Mouse (Mus musculus) embryonic facial prominence, embryonic 12.5 days (tissue): ENCODE measurements around the gene Akr1b3. TPM values are rescaled to one million over a fixed set of nuclear protein-coding genes. Genes with fewer than 3 reads are reported as not detected.
"Not testable (repeated sequence)": the region's sequence is repeated elsewhere in the genome, so short reads cannot be mapped to it uniquely, and the experiment has no call there.

Source experiments
- ATAC-seq: fragments of 200-750 bp; cut with Nextera tagmentation; 2 replicates; pipeline ENCODE4 v1.8.0; 2017; ENCODE audit not compliant: insufficient number of reproducible peaks, insufficient read depth, low FRiP score, low TSS enrichment
- H3K27ac ChIP-seq: fragments of 300-500 bp; sonication (generic); 2 replicates; pipeline ENCODE4 v1.5.1; 2016; ENCODE audit warnings: mild to moderate bottlenecking
- H3K27me3 ChIP-seq: fragments of 300-500 bp; sonication (generic); 2 replicates; pipeline ENCODE4 v1.6.1; 2016; ENCODE audit warnings: mild to moderate bottlenecking, moderate library complexity
- H3K36me3 ChIP-seq: fragments of 300-500 bp; sonication (generic); 2 replicates; pipeline ENCODE4 v1.6.1; 2016; ENCODE audit warnings: mild to moderate bottlenecking
- H3K4me1 ChIP-seq: fragments of 300-500 bp; sonication (generic); 2 replicates; pipeline ENCODE4 v1.6.1; 2016
- H3K4me2 ChIP-seq: fragments of 300-500 bp; sonication (generic); replicated peaks from 2 replicates; pipeline ENCODE4 v1.6.1; 2016; ENCODE audit warnings: mild to moderate bottlenecking, moderate library complexity
- H3K4me3 ChIP-seq: fragments of 300-500 bp; sonication (generic); 2 replicates; pipeline ENCODE4 v1.5.1; 2016; ENCODE audit warnings: mild to moderate bottlenecking
- H3K9ac ChIP-seq: fragments of 300-500 bp; sonication (generic); 2 replicates; pipeline ENCODE4 v1.6.1; 2016; ENCODE audit warnings: mild to moderate bottlenecking, moderate library complexity
- H3K9me3 ChIP-seq: fragments of 300-500 bp; sonication (generic); 2 replicates; pipeline ENCODE4 v1.6.1; 2016; ENCODE audit warnings: mild to moderate bottlenecking, moderate library complexity
- WGBS: fragments of 180-500 bp; shearing (Covaris S2); methylation state at CpG from one replicate; pipeline ENCODE4 v1.1.7; 2016; 5-methylcytosine and 5-hydroxymethylcytosine counted together
- polyA plus RNA-seq: library from polyadenylated mRNA; unstranded; fragments of >200 nt; fragmentation: Nextera tagmentation; extraction: Ambion mirVana; gene quantifications from 2 replicates; pipeline ENCODE4 v1.2.1, GENCODE M21; 2016

Gene Akr1b3
- polyA plus RNA-seq, 1 experiment from 2014 or later: 172 TPM

DNA sequence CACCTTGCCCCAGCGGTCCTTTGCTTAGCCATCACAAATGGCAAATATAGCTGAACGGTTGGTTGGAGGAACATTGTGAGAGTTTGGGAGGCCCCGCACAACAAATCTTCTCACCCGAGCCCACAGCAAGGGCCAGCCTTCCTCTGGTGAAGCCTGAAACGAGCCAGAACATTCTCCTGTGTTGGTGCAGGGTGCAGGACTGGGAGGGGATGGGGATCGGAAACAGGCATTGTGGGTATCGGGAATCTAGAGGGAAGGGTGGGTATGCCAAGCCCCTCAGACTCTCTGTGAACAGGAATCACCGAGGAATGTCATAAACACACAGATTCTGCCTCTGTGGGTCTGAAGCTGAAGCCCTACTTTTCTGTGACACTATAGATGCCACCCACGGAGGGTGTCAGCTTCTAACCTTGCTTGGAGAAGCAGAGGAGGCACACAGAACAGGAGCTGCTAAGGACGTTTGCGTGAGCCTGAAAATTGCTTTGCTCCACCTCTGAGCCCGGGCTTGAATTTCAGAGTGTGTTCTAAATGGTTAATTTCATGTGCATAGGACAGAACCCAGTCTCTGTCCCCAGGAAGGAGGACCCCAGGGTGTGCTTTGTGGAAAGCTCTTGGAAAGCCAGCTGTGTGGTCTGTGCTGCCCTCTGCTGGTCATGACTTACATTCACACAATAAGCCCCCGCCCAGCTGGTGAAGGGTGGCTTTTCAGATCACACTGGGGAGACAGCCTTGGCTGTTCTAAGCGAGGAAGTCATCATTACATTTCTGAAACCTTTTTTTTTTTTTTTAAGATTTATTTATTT is 29.0 kb upstream of the Akr1b3 start:
- 47% methylated on average over 14 of the region's 14 CpGs for WGBS
- H3K4me2 ChIP-seq: 0 out of 2 replicates have a peak overlapping the region, but pooled peaks have one; percentile 17
- H3K4me3 ChIP-seq: no peak overlapping the region
- H3K9me3 ChIP-seq: no peaks in the 10 kb centered on the region
- no peaks in the 10 kb centered on the region for H3K36me3 ChIP-seq
- 0 out of 2 replicates have a peak overlapping the region, but pooled peaks have one; percentile 11 for H3K27ac ChIP-seq
- peak; percentile 52; the same call in 1 of the 2 replicates for ATAC-seq
- no peaks in the 10 kb centered on the region for H3K27me3 ChIP-seq
- H3K4me1 ChIP-seq: peaks cover 7% of the 10 kb centered on the region
- H3K9ac ChIP-seq: no peak overlapping the region

DNA sequence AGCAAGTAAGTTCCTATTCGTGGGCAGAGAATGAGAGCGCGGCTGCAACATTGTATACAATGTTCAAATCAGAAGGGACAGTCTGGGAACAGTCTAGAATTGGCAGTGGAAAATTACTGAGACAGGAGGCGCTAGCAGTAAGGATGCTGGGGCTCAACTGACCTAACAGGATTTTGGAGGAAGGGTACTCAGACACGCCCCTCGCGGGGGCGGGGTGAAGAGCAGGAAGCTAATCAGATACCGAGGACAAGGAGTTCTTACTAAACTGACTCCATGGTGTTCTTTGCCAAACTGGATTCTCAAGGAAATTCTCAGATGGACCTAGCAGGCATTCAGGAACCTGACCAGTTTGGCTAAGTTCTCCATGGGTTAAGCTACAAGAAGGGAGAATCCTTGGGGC is 27.7 kb upstream of the Akr1b3 start:
- 26% methylated on average over 9 of the region's 9 CpGs for WGBS
- no peak for ATAC-seq
- Histone ChIP-seq H3K36me3 (no peaks in the 10 kb centered on the region), H3K27me3 (no peaks in the 10 kb centered on the region), H3K9me3 (no peaks in the 10 kb centered on the region), H3K9ac (no peak overlapping the region), H3K4me3 (no peak overlapping the region), H3K27ac (no peak overlapping the region), H3K4me2 (no peak overlapping the region; the same call in 1 of the 2 replicates), H3K4me1 (peaks cover 7% of the 10 kb centered on the region)

DNA sequence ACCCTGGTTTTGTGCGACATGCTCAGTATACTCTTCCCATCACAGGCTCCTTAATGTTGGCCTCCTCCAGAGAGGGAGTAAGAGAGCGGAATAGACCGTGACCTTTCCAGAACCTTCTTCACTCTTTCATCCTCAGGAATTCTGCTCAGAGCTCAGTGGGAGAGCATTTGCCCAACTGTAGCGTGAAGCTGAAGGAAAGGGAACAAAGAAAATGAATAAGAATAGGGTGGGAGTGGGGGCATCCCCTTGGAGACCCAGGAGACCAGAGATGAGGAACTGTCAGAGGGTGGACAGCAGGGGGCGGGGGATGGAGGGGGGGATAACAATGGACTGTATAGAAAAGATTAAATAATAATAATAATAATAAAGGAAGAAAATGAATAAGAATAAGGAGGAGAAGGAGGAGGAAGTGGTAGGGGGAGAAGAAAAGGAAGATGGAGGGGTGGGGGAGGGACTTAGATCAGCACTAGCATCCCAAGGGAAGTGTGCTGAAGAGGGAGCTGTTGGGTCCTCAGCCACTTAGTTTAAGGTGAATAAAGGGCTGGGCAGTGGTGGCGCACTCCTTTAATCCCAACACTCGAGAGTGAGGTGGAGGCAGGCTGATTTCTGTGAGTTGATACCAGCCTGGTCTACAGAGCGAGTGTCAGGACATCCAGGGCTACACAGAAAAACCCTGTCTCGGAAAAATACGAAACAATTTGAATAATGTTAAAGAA is 27.0 kb upstream of the Akr1b3 start:
- Histone ChIP-seq H3K36me3 (no peaks in the 10 kb centered on the region), H3K27ac (no peak overlapping the region), H3K9ac (no peak overlapping the region), H3K4me2 (no peak overlapping the region), H3K4me1 (peaks cover 7% of the 10 kb centered on the region), H3K9me3 (no peaks in the 10 kb centered on the region), H3K4me3 (no peak overlapping the region), H3K27me3 (no peaks in the 10 kb centered on the region)
- 48% methylated on average over 10 of the region's 10 CpGs for WGBS
- ATAC-seq: no peak

DNA sequence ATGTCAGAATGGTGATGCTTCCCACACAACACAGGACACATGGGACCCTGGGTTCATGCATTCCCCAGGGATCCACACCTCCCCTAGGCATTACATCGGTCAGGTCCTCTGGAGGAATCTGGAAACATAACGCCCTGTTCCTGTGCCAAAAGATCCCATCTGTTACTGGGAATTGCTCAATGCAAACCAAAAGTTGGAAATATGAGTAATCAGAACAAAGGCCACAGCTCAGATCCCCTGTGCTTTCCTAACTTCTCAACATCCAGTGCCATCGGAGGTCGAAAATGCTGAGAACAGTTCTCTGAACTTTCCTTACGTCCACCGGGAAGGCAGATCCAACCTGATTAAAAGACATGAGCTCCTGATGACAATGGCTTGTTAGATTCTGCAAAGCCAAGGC is 26.1 kb upstream of the Akr1b3 start:
- Histone ChIP-seq H3K27ac (no peak overlapping the region), H3K4me2 (no peak overlapping the region), H3K9me3 (no peaks in the 10 kb centered on the region), H3K9ac (no peak overlapping the region), H3K4me3 (no peak overlapping the region), H3K4me1 (peaks cover 7% of the 10 kb centered on the region), H3K36me3 (no peaks in the 10 kb centered on the region), H3K27me3 (no peaks in the 10 kb centered on the region)
- no peak for ATAC-seq
- 59% methylated on average over 6 of the region's 6 CpGs for WGBS

DNA sequence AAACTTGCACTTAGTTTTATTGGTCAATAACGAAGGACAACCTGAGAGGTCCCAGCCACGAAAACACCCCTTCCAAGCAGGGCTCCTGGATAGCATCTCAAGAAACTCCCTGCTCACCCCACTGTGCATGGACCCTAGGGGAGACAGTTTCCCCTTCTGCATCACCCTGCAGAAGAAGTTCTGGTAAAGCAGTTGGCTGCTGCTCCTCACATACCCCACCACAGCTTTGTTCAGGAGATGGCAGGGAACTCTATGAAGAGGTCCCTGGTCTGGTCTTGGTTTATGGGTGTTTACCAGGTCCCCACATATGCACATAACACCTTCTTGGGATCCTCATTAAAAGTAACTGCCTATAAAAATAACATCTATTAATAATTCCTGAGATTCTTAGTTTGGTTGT is 25.2 kb upstream of the Akr1b3 start:
- WGBS: 94% methylated on average over 2 of the region's 2 CpGs

DNA sequence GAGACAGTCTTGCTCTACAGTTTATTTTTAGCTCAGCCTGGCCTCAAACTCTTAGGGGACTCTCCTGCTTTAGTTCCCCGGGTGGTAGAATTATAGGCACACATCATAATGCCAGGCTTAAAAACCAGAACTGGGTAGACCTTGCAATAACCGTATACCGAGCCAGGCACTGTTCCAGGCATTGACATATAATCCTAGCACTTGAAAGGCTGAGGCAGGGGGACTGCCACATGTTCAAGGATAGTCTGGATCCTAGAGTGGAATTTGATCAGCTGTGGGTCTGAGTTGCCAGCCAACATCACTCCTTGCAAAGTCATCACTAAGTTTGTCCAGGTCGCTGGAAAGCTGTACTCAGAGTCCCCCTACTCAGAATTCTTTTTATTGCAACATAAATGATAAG is 24.7 kb upstream of the Akr1b3 start:
- no peaks in the 10 kb centered on the region for H3K9me3 ChIP-seq
- ATAC-seq: no peak
- 81% methylated on average over 4 of the region's 4 CpGs for WGBS
- no peak overlapping the region for H3K4me3 ChIP-seq
- no peak overlapping the region for H3K9ac ChIP-seq
- H3K27me3 ChIP-seq: no peaks in the 10 kb centered on the region
- no peaks in the 10 kb centered on the region for H3K36me3 ChIP-seq
- H3K4me1 ChIP-seq: peaks cover 7% of the 10 kb centered on the region
- H3K27ac ChIP-seq: no peak overlapping the region
- no peak overlapping the region for H3K4me2 ChIP-seq

More for the DNA sequence above, 25.2 kb upstream of the Akr1b3 start:
- Histone ChIP-seq H3K9ac (no peak overlapping the region), H3K4me1 (peaks cover 7% of the 10 kb centered on the region), H3K27me3 (no peaks in the 10 kb centered on the region), H3K4me3 (no peak overlapping the region), H3K9me3 (no peaks in the 10 kb centered on the region), H3K36me3 (no peaks in the 10 kb centered on the region), H3K4me2 (no peak overlapping the region), H3K27ac (no peak overlapping the region)
- no peak for ATAC-seq

DNA sequence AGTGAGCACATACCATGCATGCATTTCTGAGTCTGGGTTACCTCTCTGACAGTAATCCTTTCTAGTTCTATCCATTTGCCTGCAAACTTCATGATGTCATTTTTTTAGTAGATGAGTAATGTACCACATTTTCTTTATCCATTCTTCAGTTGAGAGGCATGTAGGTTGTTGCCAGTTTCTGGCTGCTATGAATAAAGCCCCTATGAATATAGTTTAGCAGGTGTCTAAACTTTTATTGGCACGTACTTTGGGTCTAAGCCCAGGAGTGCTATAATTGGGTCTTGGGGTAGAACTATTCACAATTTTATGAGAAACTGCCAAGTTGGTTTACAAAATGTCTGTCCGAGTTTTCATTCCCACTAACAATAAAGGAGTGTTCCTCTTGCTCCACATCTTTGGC is 20.5 kb upstream of the Akr1b3 start:
- no peaks in the 10 kb centered on the region for H3K27me3 ChIP-seq
- no peak for ATAC-seq
- WGBS: 91% methylated on average over 2 of the region's 2 CpGs
- no peak overlapping the region for H3K4me2 ChIP-seq
- no peak overlapping the region for H3K4me3 ChIP-seq
- no peak overlapping the region for H3K9ac ChIP-seq
- H3K27ac ChIP-seq: no peak overlapping the region
- no peaks in the 10 kb centered on the region for H3K9me3 ChIP-seq
- no peaks in the 10 kb centered on the region for H3K4me1 ChIP-seq
- no peaks in the 10 kb centered on the region for H3K36me3 ChIP-seq

DNA sequence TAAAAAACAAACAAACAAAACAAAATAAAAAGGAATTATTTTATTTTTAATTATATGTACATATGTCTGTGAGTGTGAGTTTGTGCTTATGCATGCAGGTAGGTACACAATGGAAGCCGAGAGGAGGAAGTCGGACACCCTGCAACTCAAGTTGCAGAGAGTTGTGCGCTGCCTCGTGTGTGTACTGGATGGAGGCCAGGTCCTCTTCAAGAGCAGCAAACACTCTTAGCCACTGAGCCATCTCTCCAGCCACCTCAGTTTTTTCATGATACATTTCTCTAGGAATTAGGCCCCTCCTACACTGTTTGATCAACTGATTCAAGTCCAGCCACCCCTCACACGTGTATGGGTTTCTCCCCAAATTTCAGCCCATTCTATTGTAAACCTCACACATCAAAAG is 17.4 kb upstream of the Akr1b3 start:
- Histone ChIP-seq H3K4me2 (no peak overlapping the region), H3K27ac (no peak overlapping the region), H3K36me3 (no peaks in the 10 kb centered on the region), H3K9me3 (no peaks in the 10 kb centered on the region), H3K4me1 (no peaks in the 10 kb centered on the region), H3K9ac (no peak overlapping the region), H3K27me3 (no peaks in the 10 kb centered on the region), H3K4me3 (no peak overlapping the region)
- 94% methylated on average over 5 of the region's 5 CpGs for WGBS
- no peak for ATAC-seq

DNA sequence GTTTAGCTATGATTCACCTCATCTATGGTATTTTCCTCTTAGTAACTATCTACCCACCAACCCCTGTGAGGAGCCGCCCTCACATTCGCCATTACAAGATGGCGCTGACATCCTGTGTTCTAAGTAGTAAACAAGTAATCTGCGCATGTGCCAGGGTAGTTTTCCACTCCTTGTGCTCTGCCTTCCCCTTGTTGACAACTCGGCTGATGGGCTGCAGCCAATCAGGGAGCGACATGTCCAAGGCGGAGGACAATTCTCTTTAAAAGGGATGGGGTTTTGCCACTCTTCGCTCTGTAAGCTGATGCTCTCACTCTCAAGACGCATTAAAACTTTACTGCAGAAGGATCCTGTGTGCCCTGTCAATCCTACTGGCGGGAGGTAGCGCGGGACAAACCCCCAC is 14.5 kb upstream of the Akr1b3 start:
- not testable (repeated sequence) for H3K4me3 ChIP-seq, H3K4me2 ChIP-seq, H3K4me1 ChIP-seq, H3K27me3 ChIP-seq, H3K9me3 ChIP-seq, H3K9ac ChIP-seq, H3K36me3 ChIP-seq, ATAC-seq, H3K27ac ChIP-seq
- 84% methylated on average over 12 of the region's 12 CpGs for WGBS

DNA sequence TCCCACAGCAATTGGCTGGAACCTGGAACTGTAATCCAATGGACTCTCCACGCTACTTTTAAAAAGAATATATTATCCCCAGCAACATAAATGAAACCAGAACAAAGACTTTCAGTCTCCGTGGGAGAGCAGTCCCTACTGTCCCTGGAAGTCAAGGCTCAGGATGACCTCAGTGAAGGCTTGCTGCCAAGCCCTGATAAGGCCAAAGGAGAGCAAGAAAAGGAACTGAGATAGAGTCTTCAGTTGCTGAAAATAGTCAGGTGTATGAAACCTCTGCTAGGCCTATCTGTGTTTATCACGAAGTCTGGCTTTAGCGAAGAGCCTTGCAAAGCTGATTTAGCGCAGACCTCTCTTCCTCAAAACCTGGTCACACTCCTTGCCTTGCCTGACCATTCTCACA is 14.1 kb upstream of the Akr1b3 start:
- no peaks in the 10 kb centered on the region for H3K27me3 ChIP-seq
- H3K4me3 ChIP-seq: no peak overlapping the region
- no peak overlapping the region for H3K9ac ChIP-seq
- H3K4me1 ChIP-seq: no peaks in the 10 kb centered on the region
- ATAC-seq: no peak
- H3K9me3 ChIP-seq: no peaks in the 10 kb centered on the region
- no peaks in the 10 kb centered on the region for H3K36me3 ChIP-seq
- 88% methylated on average over 5 of the region's 5 CpGs for WGBS
- no peak overlapping the region for H3K27ac ChIP-seq
- H3K4me2 ChIP-seq: no peak overlapping the region

DNA sequence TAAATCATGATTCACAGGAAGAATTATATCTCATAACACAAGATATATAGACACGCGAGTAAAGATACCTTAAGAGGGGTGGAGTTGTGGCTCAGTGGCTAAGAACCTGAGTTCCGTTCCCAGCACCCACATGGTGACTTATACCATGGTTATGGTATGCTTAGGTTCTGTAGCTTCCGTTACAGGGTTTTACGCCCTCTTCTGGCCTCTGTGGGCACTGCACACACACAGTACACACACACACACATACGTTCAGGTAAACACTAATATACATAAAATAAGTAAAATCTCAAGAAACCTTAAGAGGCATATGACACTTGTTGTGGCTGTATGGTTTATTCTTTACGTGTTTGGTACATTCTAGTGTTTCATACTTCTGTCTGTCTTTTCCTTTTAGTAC is 4.8 kb upstream of the Akr1b3 start:
- no peak overlapping the region for H3K27ac ChIP-seq
- H3K9ac ChIP-seq: no peak overlapping the region
- 95% methylated on average over 7 of the region's 7 CpGs for WGBS
- H3K4me3 ChIP-seq: no peak overlapping the region
- no peaks in the 10 kb centered on the region for H3K4me1 ChIP-seq
- no peaks in the 10 kb centered on the region for H3K36me3 ChIP-seq
- H3K27me3 ChIP-seq: no peaks in the 10 kb centered on the region
- no peaks in the 10 kb centered on the region for H3K9me3 ChIP-seq
- ATAC-seq: no peak
- H3K4me2 ChIP-seq: no peak overlapping the region

DNA sequence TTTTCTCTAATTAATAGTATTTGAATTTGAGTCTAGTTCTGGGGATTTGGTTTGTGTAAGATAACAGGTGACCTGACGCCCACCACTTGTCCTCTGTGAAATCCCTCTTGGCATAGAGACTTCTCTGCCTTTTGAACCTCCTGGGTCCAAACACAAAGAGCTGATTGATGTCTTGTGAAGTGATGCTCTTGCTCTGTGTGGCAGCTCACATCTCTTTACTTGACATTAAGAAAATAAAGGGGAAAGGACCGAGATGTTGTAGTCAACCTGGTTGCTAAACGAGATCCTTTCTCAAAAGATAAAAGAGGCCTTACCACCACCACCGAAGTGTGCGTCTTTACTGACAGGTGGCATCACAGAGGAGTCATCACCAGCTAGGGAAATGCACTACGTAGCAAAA is 1.4 kb upstream of the Akr1b3 start:
- 70% methylated on average over 6 of the region's 6 CpGs for WGBS
- Histone ChIP-seq H3K4me3 (no peak overlapping the region), H3K4me2 (no peak overlapping the region), H3K9ac (no peak overlapping the region), H3K27ac (no peak overlapping the region), H3K36me3 (no peaks in the 10 kb centered on the region), H3K27me3 (no peaks in the 10 kb centered on the region), H3K9me3 (no peaks in the 10 kb centered on the region), H3K4me1 (peaks cover 11% of the 10 kb centered on the region; the same call in 1 of the 2 replicates)
- no peak for ATAC-seq
